ENCODE assay signal across 8 mouse cellular contexts in genomic region chr15:27923280-27923986, GRCm38 (mm10).
DNase-seq lines count a peak whose midpoint lies in the region; ATAC-seq and TF ChIP-seq lines count a peak whose summit lies in the region.

No protein-coding gene starts in this region.

- H3K4me3 ChIP-seq in embryonic facial prominence, embryonic 14.5 days (ENCODE audit: low read depth, low read length), result peak overlapping the region; percentile 32
- peak overlapping the region; percentile 31 for H3K4me3 ChIP-seq in midbrain, postnatal 0 days (ENCODE audit: low read depth, low read length)
- peak overlapping the region; percentile 19 for H3K4me3 ChIP-seq in stomach, embryonic 14.5 days (ENCODE audit: low read depth, low read length)

- peaks cover 43% of the 10 kb centered on the region for H3K4me1 ChIP-seq in embryonic facial prominence, embryonic 14.5 days (ENCODE audit: control insufficient read depth, insufficient read depth, low read length)
- H3K4me1 ChIP-seq in midbrain, postnatal 0 days (ENCODE audit: insufficient read depth, low read length), result peaks cover 9% of the 10 kb centered on the region
- peaks cover 20% of the 10 kb centered on the region for H3K4me1 ChIP-seq in stomach, embryonic 14.5 days (ENCODE audit: control insufficient read depth, insufficient read depth, low read length)

- ATAC-seq in embryonic facial prominence, embryonic 14.5 days (ENCODE audit: low read depth), result peak; percentile 91
- ATAC-seq in midbrain, postnatal 0 days (ENCODE audit: low FRiP score), result peak; percentile 94
- ATAC-seq in stomach, embryonic 14.5 days (ENCODE audit: insufficient number of reproducible peaks, insufficient read depth, low FRiP score, low read depth), result peak; percentile 92

- peak overlapping the region; percentile 76 for H3K4me2 ChIP-seq in embryonic facial prominence, embryonic 14.5 days (ENCODE audit: low read depth, low read length)
- H3K4me2 ChIP-seq in midbrain, postnatal 0 days (ENCODE audit: low read depth, low read length, poor library complexity, severe bottlenecking), result peak overlapping the region; percentile 54
- H3K4me2 ChIP-seq in stomach, embryonic 14.5 days (replicated peaks; ENCODE audit: low read depth, low read length), result peak overlapping the region; percentile 49

- H3K27me3 ChIP-seq in embryonic facial prominence, embryonic 14.5 days (replicated peaks; ENCODE audit: control insufficient read depth, insufficient read depth, low read length), result no peaks in the 10 kb centered on the region
- H3K27me3 ChIP-seq in midbrain, postnatal 0 days (ENCODE audit: insufficient read depth, low read length), result no peaks in the 10 kb centered on the region
- H3K27me3 ChIP-seq in stomach, embryonic 14.5 days (ENCODE audit: control insufficient read depth, insufficient read depth, low read length), result no peaks in the 10 kb centered on the region

- H3K9me3 ChIP-seq in embryonic facial prominence, embryonic 14.5 days (ENCODE audit: control insufficient read depth, low read length), result no peaks in the 10 kb centered on the region
- no peaks in the 10 kb centered on the region for H3K9me3 ChIP-seq in midbrain, postnatal 0 days (ENCODE audit: low read length)
- no peaks in the 10 kb centered on the region for H3K9me3 ChIP-seq in stomach, embryonic 14.5 days (ENCODE audit: control insufficient read depth, low read depth, low read length)

- peak; percentile 34 for TF ChIP-seq CTCF in midbrain, postnatal 0 days (IDR thresholded peaks at IDR 0.05)

- WGBS in embryonic facial prominence, embryonic 14.5 days, result 5% methylated on average over 21 of the region's 21 CpGs
- WGBS in midbrain, postnatal 0 days, result 6% methylated on average over 21 of the region's 21 CpGs
- WGBS in stomach, embryonic 14.5 days, result 10% methylated on average over 21 of the region's 21 CpGs

- H3K9ac ChIP-seq in embryonic facial prominence, embryonic 14.5 days (ENCODE audit: low read depth, low read length), result peak overlapping the region; percentile 41; the same call in 1 of the 2 replicates
- peak overlapping the region; percentile 40 for H3K9ac ChIP-seq in midbrain, postnatal 0 days (replicated peaks; ENCODE audit: low read length, poor library complexity, severe bottlenecking)
- H3K9ac ChIP-seq in stomach, embryonic 14.5 days (replicated peaks; ENCODE audit: low read depth, low read length), result no peak overlapping the region

- H3K27ac ChIP-seq in embryonic facial prominence, embryonic 14.5 days (replicated peaks; ENCODE audit: low read depth, low read length), result no peak overlapping the region; the same call in 1 of the 2 replicates
- H3K27ac ChIP-seq in midbrain, postnatal 0 days (ENCODE audit: low read depth, low read length), result peak overlapping the region; percentile 67
- H3K27ac ChIP-seq in stomach, embryonic 14.5 days (ENCODE audit: low read length), result no peak overlapping the region

- H3K36me3 ChIP-seq in embryonic facial prominence, embryonic 14.5 days (ENCODE audit: control insufficient read depth, insufficient read depth, low read length), result 0 out of 2 replicates have a peak, but pooled peaks cover 2% of the 10 kb centered on the region
- H3K36me3 ChIP-seq in midbrain, postnatal 0 days (ENCODE audit: insufficient read depth, low read length), result no peaks in the 10 kb centered on the region
- H3K36me3 ChIP-seq in stomach, embryonic 14.5 days (ENCODE audit: control insufficient read depth, insufficient read depth, low read length), result no peaks in the 10 kb centered on the region

- peak; percentile 72 to 75 for DNase-seq in B cell, adult 2 months
- peak; percentile 86 to 90 for DNase-seq in adrenal gland, postnatal 36 days
- DNase-seq in embryonic facial prominence, embryonic 14.5 days (ENCODE audit: low spot score), result peak; percentile 93
- peak; percentile 78 for DNase-seq in heart, adult 8-10 months (ENCODE audit: low spot score)
- peak; percentile 77 to 82 for DNase-seq in kidney, adult 8-10 months
- peak; percentile 82 for DNase-seq in liver
- peak; percentile 86 for DNase-seq in midbrain, postnatal 0 days (ENCODE audit: low spot score)
